10 mouse cellular contexts compared by ENCODE assay signal in genomic region chr4:130173911-130174311, GRCm38 (mm10). TPM values are rescaled to one million over a fixed set of nuclear protein-coding genes. Genes with fewer than 3 reads are reported as not detected.
A peak's percentile ranks its signal among the peaks of the same experiment; 100 is the strongest.
DNase-seq lines count a peak whose midpoint lies in the region; ATAC-seq lines count a peak whose summit lies in the region.
"Had no signal": no experiment of that assay in that cellular context is flagged by ENCODE, and none has a peak within 500 bp of the region (broad histone marks: within the 10 kb centered on the region; RNA-seq: fewer than 3 reads in every experiment).

No protein-coding gene starts in this region.

- 41% methylated on average over 19 of the region's 19 CpGs for WGBS in heart, embryonic 11.5 days (ENCODE audit: insufficient replicate concordance)
- 43% methylated on average over 19 of the region's 19 CpGs for WGBS in heart, embryonic 16.5 days
- WGBS in liver, embryonic 11.5 days: 50% methylated on average over 19 of the region's 19 CpGs
- 43% methylated on average over 19 of the region's 19 CpGs for WGBS in forebrain, embryonic 13.5 days

- H3K36me3 ChIP-seq in heart, embryonic 11.5 days (ENCODE audit: control insufficient read depth, insufficient read depth, low read length): no peaks in the 10 kb centered on the region
- H3K36me3 ChIP-seq in heart, embryonic 16.5 days (ENCODE audit: control insufficient read depth, insufficient read depth): no peaks in the 10 kb centered on the region
- H3K36me3 ChIP-seq in liver, embryonic 11.5 days (ENCODE audit: control insufficient read depth, insufficient read depth, low read length): no peaks in the 10 kb centered on the region
- no peaks in the 10 kb centered on the region for H3K36me3 ChIP-seq in forebrain, embryonic 13.5 days (ENCODE audit: poor library complexity, severe bottlenecking)

- H3K4me3 ChIP-seq in heart, embryonic 11.5 days (ENCODE audit: low read depth, low read length): peak overlapping the region; percentile 46
- H3K4me3 ChIP-seq in brown adipose tissue, adult 24 weeks (ENCODE audit: insufficient read depth, low read depth, low read length): peak overlapping the region; percentile 66
- H3K4me3 ChIP-seq in heart, embryonic 16.5 days (ENCODE audit: low read length): peak overlapping the region; percentile 50
- H3K4me3 ChIP-seq in liver, embryonic 11.5 days (ENCODE audit: low read depth, low read length): peak overlapping the region; percentile 36
- H3K4me3 ChIP-seq in forebrain, embryonic 13.5 days: no peak overlapping the region

- H3K27me3 ChIP-seq in heart, embryonic 11.5 days (ENCODE audit: control insufficient read depth, insufficient read depth, low read length): peaks cover 2% of the 10 kb centered on the region; the same call in 1 of the 2 replicates
- H3K27me3 ChIP-seq in heart, embryonic 16.5 days (ENCODE audit: control insufficient read depth, insufficient read depth, low read length): no peaks in the 10 kb centered on the region
- peaks cover 33% of the 10 kb centered on the region for H3K27me3 ChIP-seq in liver, embryonic 11.5 days (replicated peaks; ENCODE audit: control insufficient read depth, insufficient read depth, low read length)
- peaks cover 43% of the 10 kb centered on the region for H3K27me3 ChIP-seq in forebrain, embryonic 13.5 days

- H3K9me3 ChIP-seq in heart, embryonic 11.5 days (replicated peaks; ENCODE audit: control insufficient read depth, low read length): no peaks in the 10 kb centered on the region
- no peaks in the 10 kb centered on the region for H3K9me3 ChIP-seq in heart, embryonic 16.5 days (replicated peaks; ENCODE audit: control insufficient read depth, low read length)
- no peaks in the 10 kb centered on the region for H3K9me3 ChIP-seq in liver, embryonic 11.5 days (ENCODE audit: control insufficient read depth, low read length)
- H3K9me3 ChIP-seq in forebrain, embryonic 13.5 days (replicated peaks): no peaks in the 10 kb centered on the region

- peak overlapping the region; percentile 82 for H3K4me2 ChIP-seq in heart, embryonic 11.5 days
- H3K4me2 ChIP-seq in heart, embryonic 16.5 days (ENCODE audit: low read depth, low read length): peak overlapping the region; percentile 66
- H3K4me2 ChIP-seq in liver, embryonic 11.5 days: peak overlapping the region; percentile 67
- no peak overlapping the region for H3K4me2 ChIP-seq in forebrain, embryonic 13.5 days

- peaks cover 68% of the 10 kb centered on the region for H3K4me1 ChIP-seq in heart, embryonic 11.5 days (ENCODE audit: control insufficient read depth, insufficient read depth, low read length)
- peaks cover 40% of the 10 kb centered on the region for H3K4me1 ChIP-seq in brown adipose tissue, adult 24 weeks (ENCODE audit: control insufficient read depth, insufficient read depth, insufficient read length, low read length)
- H3K4me1 ChIP-seq in heart, embryonic 16.5 days (ENCODE audit: control insufficient read depth, insufficient read depth, low read length): peaks cover 68% of the 10 kb centered on the region
- H3K4me1 ChIP-seq in liver, embryonic 11.5 days (replicated peaks; ENCODE audit: control insufficient read depth, insufficient read depth, low read length): peaks cover 30% of the 10 kb centered on the region
- H3K4me1 ChIP-seq in forebrain, embryonic 13.5 days: peaks cover 16% of the 10 kb centered on the region

- H3K9ac ChIP-seq in heart, embryonic 11.5 days (ENCODE audit: low read depth, low read length): peak overlapping the region; percentile 68
- peak overlapping the region; percentile 72 for H3K9ac ChIP-seq in heart, embryonic 16.5 days (ENCODE audit: low read length)
- H3K9ac ChIP-seq in liver, embryonic 11.5 days (ENCODE audit: low read depth, low read length): peak overlapping the region; percentile 43
- no peak overlapping the region for H3K9ac ChIP-seq in forebrain, embryonic 13.5 days

- H3K27ac ChIP-seq in heart, embryonic 11.5 days (ENCODE audit: low read depth, low read length): peak overlapping the region; percentile 64
- H3K27ac ChIP-seq in brown adipose tissue, adult 24 weeks (replicated peaks; ENCODE audit: low read depth, low read length): peak overlapping the region; percentile 94
- H3K27ac ChIP-seq in heart, embryonic 16.5 days (ENCODE audit: low read length): peak overlapping the region; percentile 10; the same call in 1 of the 2 replicates
- H3K27ac ChIP-seq in liver, embryonic 11.5 days (ENCODE audit: low read depth, low read length): peak overlapping the region; percentile 64
- H3K27ac ChIP-seq in forebrain, embryonic 13.5 days: no peak overlapping the region

- no peak for DNase-seq in heart, adult 18-20 months
- DNase-seq in liver, embryonic 11.5 days (ENCODE audit: low spot score): no peak
- no peak for DNase-seq in right cerebral cortex, adult 18-20 months
- DNase-seq in layer of hippocampus, adult 8-10 months (ENCODE audit: low spot score in 2 of 2): no peak

- no peak for ATAC-seq in heart, embryonic 11.5 days (replicated peaks; ENCODE audit: insufficient number of reproducible peaks, low FRiP score, low TSS enrichment)
- ATAC-seq in heart, embryonic 16.5 days (replicated peaks; ENCODE audit: extremely low read depth, insufficient read depth, low FRiP score): no peak
- no peak for ATAC-seq in liver, embryonic 11.5 days (replicated peaks; ENCODE audit: low FRiP score)
- ATAC-seq in forebrain, embryonic 13.5 days: no peak

RNA-seq across cellular contexts. Expression of gene Tinagl1, which starts 1.0 kb away (rescaled TPM):
- 31.0 and 33.9 TPM in 2 replicates for polyA plus RNA-seq in heart, embryonic 11.5 days (2014; fragmentation: Nextera tagmentation; extraction: Ambion mirVana)
- 10 to 100 TPM; 55.7 to 66.1 TPM for total RNA-seq in heart, adult 18-20 months (2021)
- polyA plus RNA-seq in brown adipose tissue, adult 24 weeks (2012; ENCODE audit: insufficient read depth, insufficient read length, missing spikeins): 30.1 and 32.4 TPM in 2 replicates
- polyA plus RNA-seq in heart, embryonic 16.5 days (2015; fragmentation: Nextera tagmentation; extraction: Ambion mirVana): 61.2 and 70.6 TPM in 2 replicates
- 15.3 and 16.1 TPM in 2 replicates for polyA plus RNA-seq in liver, embryonic 11.5 days (2014; fragmentation: Nextera tagmentation; extraction: Ambion mirVana)
- 2.6 and 3.1 TPM in 2 replicates for polyA plus RNA-seq in forebrain, embryonic 13.5 days (2015; fragmentation: Nextera tagmentation; extraction: Ambion mirVana)
- 10 to 100 TPM in 3 of 4 experiments, 1 to 10 TPM in 1; 9.7 to 11.8 (median 11.0) TPM for total RNA-seq in layer of hippocampus, adult 8-10 months (2022)

RNA-seq across cellular contexts. Expression of gene Hcrtr1, which starts 34.8 kb away (rescaled TPM):
- 0.07 and 0.20 TPM in 2 replicates for polyA plus RNA-seq in heart, embryonic 11.5 days (2014; fragmentation: Nextera tagmentation; extraction: Ambion mirVana)
- not detected for total RNA-seq in heart, adult 18-20 months (2021)
- not detected in 2 replicates for polyA plus RNA-seq in brown adipose tissue, adult 24 weeks (2012; ENCODE audit: insufficient read depth, insufficient read length, missing spikeins)
- 0.19 TPM in 1 of 2 replicates, not detected in the other for polyA plus RNA-seq in heart, embryonic 16.5 days (2015; fragmentation: Nextera tagmentation; extraction: Ambion mirVana)
- polyA plus RNA-seq in liver, embryonic 11.5 days (2014; fragmentation: Nextera tagmentation; extraction: Ambion mirVana): 0.12 and 0.30 TPM in 2 replicates
- polyA plus RNA-seq in forebrain, embryonic 13.5 days (2015; fragmentation: Nextera tagmentation; extraction: Ambion mirVana): 0.13 TPM in 1 of 2 replicates, not detected in the other
- 1 to 10 TPM; 1.6 to 2.9 (median 2.4) TPM for total RNA-seq in layer of hippocampus, adult 8-10 months (2022)

RNA-seq across cellular contexts. Expression of gene Gm853, which starts 48.3 kb away (rescaled TPM):
- not detected in 2 replicates for polyA plus RNA-seq in heart, embryonic 11.5 days (2014; fragmentation: Nextera tagmentation; extraction: Ambion mirVana)
- not detected for total RNA-seq in heart, adult 18-20 months (2021)
- not detected in 2 replicates for polyA plus RNA-seq in brown adipose tissue, adult 24 weeks (2012; ENCODE audit: insufficient read depth, insufficient read length, missing spikeins)
- not detected in 2 replicates for polyA plus RNA-seq in heart, embryonic 16.5 days (2015; fragmentation: Nextera tagmentation; extraction: Ambion mirVana)
- polyA plus RNA-seq in liver, embryonic 11.5 days (2014; fragmentation: Nextera tagmentation; extraction: Ambion mirVana): not detected in 2 replicates
- polyA plus RNA-seq in forebrain, embryonic 13.5 days (2015; fragmentation: Nextera tagmentation; extraction: Ambion mirVana): 0.13 TPM in 1 of 2 replicates, not detected in the other
- total RNA-seq in layer of hippocampus, adult 8-10 months (2022): 1 to 10 TPM in 1 of 4 experiments, not detected in 3; 1.0 TPM
- polyA plus RNA-seq: gonadal fat pad, adult 2 months; neural tube, embryonic 14.5 days had no signal
